Mouse (Mus musculus): ENCODE measurements around the gene Hs3st3b1. TPM values are rescaled to one million over a fixed set of nuclear protein-coding genes. Genes with fewer than 3 reads are reported as not detected.

Gene Hs3st3b1
- polyA plus RNA-seq, 1 experiment: 1.9 TPM

GRCm38 (mm10) chr11:63923386-63923785 is 1.3 kb upstream of the Hs3st3b1 start:
- H3K4me1 ChIP-seq (ENCODE audit: control insufficient read depth, insufficient read depth, low read length): peaks cover 41% of the 10 kb centered on the region
- H3K4me3 ChIP-seq (ENCODE audit: control insufficient read depth, low read depth, low read length): peak overlapping the region; percentile 18; the same call in 1 of the 2 replicates
- peaks cover 11% of the 10 kb centered on the region for H3K27me3 ChIP-seq (ENCODE audit: control insufficient read depth, insufficient read depth, low read length)

GRCm38 (mm10) chr11:63921044-63921951 is 792 bp downstream of the Hs3st3b1 start:
- Histone ChIP-seq H3K4me3 (ENCODE audit: control insufficient read depth, low read depth, low read length) (peak overlapping the region; percentile 75), H3K36me3 (ENCODE audit: control insufficient read depth, insufficient read depth, low read length) (no peaks in the 10 kb centered on the region), H3K27ac (ENCODE audit: control insufficient read depth, insufficient read depth, low read depth, low read length) (no peak overlapping the region), H3K27me3 (ENCODE audit: control insufficient read depth, insufficient read depth, low read length) (peaks cover 11% of the 10 kb centered on the region), H3K4me1 (ENCODE audit: control insufficient read depth, insufficient read depth, low read length) (peaks cover 39% of the 10 kb centered on the region)
- TF ChIP-seq CTCF (IDR thresholded peaks at IDR 0.05; ENCODE audit: control insufficient read depth, insufficient read depth, insufficient replicate concordance, low read depth, low read length) (no peak), POLR2A (IDR thresholded peaks at IDR 0.05; ENCODE audit: control insufficient read depth, low read depth, low read length) (no peak)

More at GRCm38 (mm10) chr11:63923386-63923785, 1.3 kb upstream of the Hs3st3b1 start:
- H3K27ac ChIP-seq (ENCODE audit: control insufficient read depth, insufficient read depth, low read depth, low read length): no peak overlapping the region
- TF ChIP-seq CTCF (IDR thresholded peaks at IDR 0.05; ENCODE audit: control insufficient read depth, insufficient read depth, insufficient replicate concordance, low read depth, low read length) (no peak), POLR2A (IDR thresholded peaks at IDR 0.05; ENCODE audit: control insufficient read depth, low read depth, low read length) (no peak)
- H3K36me3 ChIP-seq (ENCODE audit: control insufficient read depth, insufficient read depth, low read length): no peaks in the 10 kb centered on the region

DNA sequence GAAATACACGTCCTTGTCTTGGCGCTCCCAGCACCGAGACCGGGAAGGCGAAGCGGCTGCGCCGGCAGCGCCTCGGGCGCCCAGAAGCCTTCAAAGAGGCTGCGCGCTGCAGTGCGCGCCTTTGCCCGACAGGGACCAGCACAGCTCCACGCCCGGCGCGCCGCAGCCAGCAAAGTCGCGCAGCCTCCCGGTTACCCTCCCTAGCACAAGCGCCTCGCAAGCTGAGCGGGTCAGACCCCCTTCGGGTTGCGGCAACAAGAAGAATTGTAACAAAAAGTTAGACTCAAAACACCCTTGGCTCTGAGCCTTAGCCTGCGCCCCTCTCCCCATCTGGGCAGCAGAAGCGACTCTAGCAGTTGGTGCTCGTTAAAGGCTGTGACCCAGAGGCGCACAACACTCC is 1.6 kb downstream of the Hs3st3b1 start:
- H3K27me3 ChIP-seq (ENCODE audit: control insufficient read depth, insufficient read depth, low read length): peaks cover 11% of the 10 kb centered on the region
- no peak overlapping the region for H3K27ac ChIP-seq (ENCODE audit: control insufficient read depth, insufficient read depth, low read depth, low read length)
- H3K36me3 ChIP-seq (ENCODE audit: control insufficient read depth, insufficient read depth, low read length): no peaks in the 10 kb centered on the region
- peak overlapping the region; percentile 75 for H3K4me3 ChIP-seq (ENCODE audit: control insufficient read depth, low read depth, low read length)
- peaks cover 39% of the 10 kb centered on the region for H3K4me1 ChIP-seq (ENCODE audit: control insufficient read depth, insufficient read depth, low read length)
- TF ChIP-seq POLR2A (IDR thresholded peaks at IDR 0.05; ENCODE audit: control insufficient read depth, low read depth, low read length) (no peak), CTCF (IDR thresholded peaks at IDR 0.05; ENCODE audit: control insufficient read depth, insufficient read depth, insufficient replicate concordance, low read depth, low read length) (peak; percentile 65; the same call in 1 of the 2 replicates)

- Histone ChIP-seq H3K27me3 (ENCODE audit: control insufficient read depth, insufficient read depth, low read length) (peaks cover 11% of the 10 kb centered on the region), H3K4me1 (ENCODE audit: control insufficient read depth, insufficient read depth, low read length) (peaks cover 40% of the 10 kb centered on the region), H3K27ac (ENCODE audit: control insufficient read depth, insufficient read depth, low read depth, low read length) (no peak overlapping the region), H3K4me3 (ENCODE audit: control insufficient read depth, low read depth, low read length) (peak overlapping the region; percentile 43), H3K36me3 (ENCODE audit: control insufficient read depth, insufficient read depth, low read length) (no peaks in the 10 kb centered on the region)
- TF ChIP-seq CTCF (IDR thresholded peaks at IDR 0.05; ENCODE audit: control insufficient read depth, insufficient read depth, insufficient replicate concordance, low read depth, low read length) (no peak), POLR2A (IDR thresholded peaks at IDR 0.05; ENCODE audit: control insufficient read depth, low read depth, low read length) (no peak)
These were observed 2.6 kb downstream of the Hs3st3b1 start for GRCm38 (mm10) chr11:63919211-63920098.

DNA sequence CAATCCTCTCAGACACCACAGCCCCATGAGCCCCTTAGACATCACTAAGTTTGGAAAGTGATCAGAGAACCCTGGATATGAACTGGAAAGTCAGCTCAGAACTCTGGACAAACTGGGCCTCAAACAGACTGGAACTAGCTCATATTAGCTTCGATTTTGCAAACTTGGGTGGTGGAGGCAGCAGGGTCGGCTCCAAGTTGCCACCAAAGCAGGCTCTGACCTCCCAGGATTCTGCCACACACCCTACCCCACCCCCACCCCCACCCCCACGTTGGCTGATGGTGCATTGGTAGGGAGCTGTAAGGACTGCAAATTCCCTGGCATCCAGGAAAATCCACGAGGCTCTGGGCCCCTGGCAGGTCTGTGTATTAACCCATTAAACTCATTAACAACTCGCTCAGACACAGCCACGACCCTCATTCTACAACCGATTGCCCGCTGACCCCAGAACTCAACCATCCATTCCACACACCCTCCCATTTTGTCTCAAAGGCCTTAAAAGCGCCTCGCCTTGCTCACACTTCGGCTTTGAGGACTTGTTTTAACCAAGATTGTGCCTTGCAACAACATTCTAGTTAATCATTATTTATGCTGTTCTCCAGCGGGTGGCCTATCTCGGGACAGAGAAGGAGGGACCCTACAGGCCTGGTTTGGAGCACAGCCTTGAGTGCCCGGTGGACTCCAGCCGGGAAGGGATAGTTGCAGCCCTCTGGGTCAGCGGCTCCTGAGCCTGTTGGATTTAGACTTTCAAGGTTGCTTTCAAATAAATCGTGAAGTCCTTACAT is 3.6 kb downstream of the Hs3st3b1 start:
- H3K36me3 ChIP-seq (ENCODE audit: control insufficient read depth, insufficient read depth, low read length): no peaks in the 10 kb centered on the region
- H3K4me1 ChIP-seq (ENCODE audit: control insufficient read depth, insufficient read depth, low read length): peaks cover 40% of the 10 kb centered on the region
- H3K27me3 ChIP-seq (ENCODE audit: control insufficient read depth, insufficient read depth, low read length): peaks cover 11% of the 10 kb centered on the region
- H3K27ac ChIP-seq (ENCODE audit: control insufficient read depth, insufficient read depth, low read depth, low read length): no peak overlapping the region
- H3K4me3 ChIP-seq (ENCODE audit: control insufficient read depth, low read depth, low read length): no peak overlapping the region
- no peak for TF ChIP-seq CTCF (IDR thresholded peaks at IDR 0.05; ENCODE audit: control insufficient read depth, insufficient read depth, insufficient replicate concordance, low read depth, low read length)
- TF ChIP-seq POLR2A (IDR thresholded peaks at IDR 0.05; ENCODE audit: control insufficient read depth, low read depth, low read length): no peak

DNA sequence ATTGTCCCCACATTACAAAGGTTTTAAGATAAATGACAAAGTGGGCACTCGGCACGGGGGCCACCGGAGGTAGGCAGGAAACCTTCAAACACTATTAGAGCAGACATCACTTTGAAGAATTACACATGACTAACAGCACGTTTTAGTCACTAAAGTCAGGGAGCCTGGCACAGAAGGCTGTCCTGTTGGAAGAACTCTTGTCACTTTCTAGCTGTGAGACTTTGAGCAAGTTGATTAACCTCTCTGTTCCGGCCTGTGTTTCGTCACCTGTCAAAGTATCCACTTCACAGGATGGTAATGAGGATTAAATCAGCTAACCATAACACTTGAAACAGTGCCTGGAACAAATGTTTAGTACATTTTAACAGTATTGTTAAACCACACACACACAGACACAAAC is 4.5 kb downstream of the Hs3st3b1 start:
- no peak for TF ChIP-seq CTCF (IDR thresholded peaks at IDR 0.05; ENCODE audit: control insufficient read depth, insufficient read depth, insufficient replicate concordance, low read depth, low read length)
- no peak for TF ChIP-seq POLR2A (IDR thresholded peaks at IDR 0.05; ENCODE audit: control insufficient read depth, low read depth, low read length)
- no peaks in the 10 kb centered on the region for H3K36me3 ChIP-seq (ENCODE audit: control insufficient read depth, insufficient read depth, low read length)
- peaks cover 38% of the 10 kb centered on the region for H3K4me1 ChIP-seq (ENCODE audit: control insufficient read depth, insufficient read depth, low read length)
- peaks cover 8% of the 10 kb centered on the region for H3K27me3 ChIP-seq (ENCODE audit: control insufficient read depth, insufficient read depth, low read length)
- H3K27ac ChIP-seq (ENCODE audit: control insufficient read depth, insufficient read depth, low read depth, low read length): no peak overlapping the region
- H3K4me3 ChIP-seq (ENCODE audit: control insufficient read depth, low read depth, low read length): no peak overlapping the region
